Mouse (Mus musculus): ENCODE measurements around the gene Rdx.

GRCm38 (mm10) chr9:52110738-52111137 is 63.8 kb downstream of the Rdx start:
- no peak for TF ChIP-seq CTCF (IDR thresholded peaks at IDR 0.05; ENCODE audit: control insufficient read depth, insufficient read depth, insufficient replicate concordance, low read depth, low read length)
- no peak for TF ChIP-seq POLR2A (IDR thresholded peaks at IDR 0.05; ENCODE audit: control insufficient read depth, low read depth, low read length)
